Mouse (Mus musculus): ENCODE data around the gene Olfr10. TPM values are rescaled to one million over a fixed set of nuclear protein-coding genes. Genes with fewer than 3 reads are reported as not detected.

The Olfr10 gene
- polyA plus RNA-seq, 2 experiments from 2014 or later = not detected

DNA sequence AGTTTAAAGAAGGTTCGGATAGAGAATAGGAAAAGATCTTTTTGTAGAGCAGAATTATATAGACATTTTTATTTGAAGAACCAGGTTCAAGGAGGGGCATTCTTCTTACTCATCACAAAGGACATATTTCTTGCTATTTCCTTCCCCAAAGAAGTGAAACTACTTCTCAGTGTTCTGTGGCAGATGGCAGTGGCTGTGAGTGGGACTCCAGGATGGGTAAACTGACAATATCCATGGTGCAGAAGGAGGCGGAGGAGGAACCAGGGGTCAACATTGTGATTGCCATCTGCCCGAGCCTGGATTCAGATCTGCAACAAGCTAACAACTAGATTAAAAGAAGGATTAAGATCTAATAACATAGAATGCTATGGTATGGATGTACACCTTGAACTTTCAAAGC lies 22.2 kb downstream of the Olfr10 start:
- no peak for ATAC-seq

GRCm38 (mm10) chr11:49329686-49330085 lies 25.1 kb downstream of the Olfr10 start:
- ATAC-seq = no peak

DNA sequence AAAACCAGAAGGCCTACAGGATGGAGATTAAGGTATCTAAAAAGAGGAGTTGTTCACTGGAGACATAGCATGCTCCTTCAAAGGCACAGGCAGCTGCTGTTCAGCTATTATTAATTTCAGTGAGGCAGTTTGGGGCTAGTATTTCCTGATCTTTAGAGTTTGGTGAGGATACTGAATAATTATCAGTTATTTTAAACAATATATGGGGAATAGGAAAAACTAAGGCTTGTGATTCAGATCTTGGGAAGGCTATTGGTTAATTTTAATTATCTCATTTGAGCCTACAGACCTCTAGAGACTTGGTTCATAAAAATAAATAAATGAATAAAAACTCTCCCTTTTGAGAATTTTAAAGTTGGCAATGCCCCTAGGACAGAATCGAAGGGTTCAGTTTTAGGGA lies 30.3 kb downstream of the Olfr10 start, which contains the start of gene Olfr1390:
TSS of gene Olfr1390 (plus strand) at position 301 of the 400 bp plus-strand sequence.
- ATAC-seq = no peak

GRCm38 (mm10) chr11:49337150-49337832 lies 32.8 kb downstream of the Olfr10 start:
- no peak for ATAC-seq

Other genes with a start within 250 kb of the Olfr10 start
- gene Tgtp2, start 240.5 kb upstream of the Olfr10 start, polyA plus RNA-seq (2017; shearing (Covaris generic)) = 100 to 1,000 TPM; 351 to 409 TPM
- gene Ifi47, start 228.2 kb upstream of the Olfr10 start, polyA plus RNA-seq (2017; shearing (Covaris generic)) = 100 to 1,000 TPM; 399 to 513 TPM
- under 1 TPM; 0.15 to 0.37 TPM for gene Olfr1396, start 189.9 kb upstream of the Olfr10 start, polyA plus RNA-seq (2017; shearing (Covaris generic))
- gene Olfr1395, start 162.5 kb upstream of the Olfr10 start, polyA plus RNA-seq (2017; shearing (Covaris generic)) = under 1 TPM in 1 of 2 experiments, not detected in 1; 0.12 TPM
- gene Olfr1394, start 150.4 kb upstream of the Olfr10 start, polyA plus RNA-seq (2017; shearing (Covaris generic)) = not detected
- not detected for gene Btnl9, start 117.6 kb upstream of the Olfr10 start, polyA plus RNA-seq (2017; shearing (Covaris generic))
- 10 to 100 TPM; 47.9 to 54.3 TPM for gene Zfp62, start 101.4 kb upstream of the Olfr10 start, polyA plus RNA-seq (2017; shearing (Covaris generic))
- gene Mgat1, start 60.5 kb upstream of the Olfr10 start, polyA plus RNA-seq (2017; shearing (Covaris generic)) = 10 to 100 TPM; 55.3 to 85.9 TPM
- not detected for gene Olfr1393, start 26.4 kb upstream of the Olfr10 start, polyA plus RNA-seq (2017; shearing (Covaris generic))
- gene Olfr1392, start 19.5 kb upstream of the Olfr10 start, polyA plus RNA-seq (2017; shearing (Covaris generic)) = not detected
- not detected for gene Olfr1391, start 18.0 kb downstream of the Olfr10 start, polyA plus RNA-seq (2017; shearing (Covaris generic))
- gene Olfr1390, start 30.4 kb downstream of the Olfr10 start, polyA plus RNA-seq (2017; shearing (Covaris generic)) = not detected
- gene Olfr1389, start 118.3 kb downstream of the Olfr10 start, polyA plus RNA-seq (2017; shearing (Covaris generic)) = not detected
- gene Olfr1388, start 131.9 kb downstream of the Olfr10 start, polyA plus RNA-seq (2017; shearing (Covaris generic)) = not detected
- under 1 TPM in 1 of 2 experiments, not detected in 1; 0.16 TPM for gene Olfr1387, start 150.6 kb downstream of the Olfr10 start, polyA plus RNA-seq (2017; shearing (Covaris generic))
- not detected for gene Olfr1386, start 160.3 kb downstream of the Olfr10 start, polyA plus RNA-seq (2017; shearing (Covaris generic))
- under 1 TPM in 1 of 2 experiments, not detected in 1; 0.17 TPM for gene Olfr1385, start 184.3 kb downstream of the Olfr10 start, polyA plus RNA-seq (2017; shearing (Covaris generic))
- not detected for gene Olfr1384, start 202.0 kb downstream of the Olfr10 start, polyA plus RNA-seq (2017; shearing (Covaris generic))
- gene Olfr1383, start 214.9 kb downstream of the Olfr10 start, polyA plus RNA-seq (2017; shearing (Covaris generic)) = not detected
- gene Olfr1382, start 223.5 kb downstream of the Olfr10 start, polyA plus RNA-seq (2017; shearing (Covaris generic)) = not detected
- gene Olfr1381, start 238.7 kb downstream of the Olfr10 start, polyA plus RNA-seq (2017; shearing (Covaris generic)) = not detected

Measured in activated CD4-positive, CD25-positive, alpha-beta regulatory T cell, adult 4 months (primary cell).